Mouse (Mus musculus): ENCODE results near the gene Platr17. TPM values are rescaled to one million over a fixed set of nuclear protein-coding genes. Genes with fewer than 3 reads are reported as not detected.
"Not testable (repeated sequence)": the region's sequence is repeated elsewhere in the genome, so short reads cannot be mapped to it uniquely, and the experiment has no call there.

Platr17 gene
- polyA plus RNA-seq, 1 experiment from 2014 or later: 0.23 TPM

GRCm38 (mm10) chr17:33889941-33890532, 14.9 kb upstream of the Platr17 start:
- Histone ChIP-seq H3K27ac (ENCODE audit: low read depth) (peak overlapping the region; percentile 47; the same call in 1 of the 2 replicates), H3K4me3 (ENCODE audit: low read depth, low read length) (peak overlapping the region; percentile 52), H3K36me3 (ENCODE audit: control insufficient read depth, insufficient read depth, low read length) (peaks cover 12% of the 10 kb centered on the region), H3K4me2 (ENCODE audit: low read length) (peak overlapping the region; percentile 56), H3K9ac (ENCODE audit: low read length) (peak overlapping the region; percentile 58)
- H3K4me1 ChIP-seq (replicated peaks; ENCODE audit: control insufficient read depth, insufficient read depth, low read length); H3K9me3 ChIP-seq (ENCODE audit: control insufficient read depth, low read length); ATAC-seq (replicated peaks; ENCODE audit: low FRiP score, low TSS enrichment, low read depth); H3K27me3 ChIP-seq (replicated peaks; ENCODE audit: control insufficient read depth, insufficient read depth, low read length): not testable (repeated sequence)
- DNase-seq (ENCODE audit: low spot score): peak; percentile 55
- WGBS: under 1% methylated on average over 44 of the region's 44 CpGs

GRCm38 (mm10) chr17:33890533-33891059, 14.3 kb upstream of the Platr17 start, which contains the start of gene Kifc1:
Gene Kifc1, minus strand, starts transcription at chr17:33890661.
- H3K9me3 ChIP-seq (ENCODE audit: control insufficient read depth, low read length): no peaks in the 10 kb centered on the region
- peak; percentile 98 for ATAC-seq (replicated peaks; ENCODE audit: low FRiP score, low TSS enrichment, low read depth)
- under 1% methylated on average over 49 of the region's 49 CpGs for WGBS
- peaks cover 8% of the 10 kb centered on the region for H3K36me3 ChIP-seq (ENCODE audit: control insufficient read depth, insufficient read depth, low read length)
- H3K27ac ChIP-seq (ENCODE audit: low read depth): peak within 1 kb of the TSS; percentile 47; the same call in 1 of the 2 replicates
- no peaks in the 10 kb centered on the region for H3K27me3 ChIP-seq (replicated peaks; ENCODE audit: control insufficient read depth, insufficient read depth, low read length)
- peak within 1 kb of the TSS; percentile 58 for H3K9ac ChIP-seq (ENCODE audit: low read length)
- H3K4me3 ChIP-seq (ENCODE audit: low read depth, low read length): peak within 1 kb of the TSS; percentile 52
- peaks cover 9% of the 10 kb centered on the region for H3K4me1 ChIP-seq (replicated peaks; ENCODE audit: control insufficient read depth, insufficient read depth, low read length)
- DNase-seq (ENCODE audit: low spot score): peak; percentile 99
- peak within 1 kb of the TSS; percentile 56 for H3K4me2 ChIP-seq (ENCODE audit: low read length)

GRCm38 (mm10) chr17:33891357-33891756, 13.6 kb upstream of the Platr17 start:
- Histone ChIP-seq H3K4me1 (replicated peaks; ENCODE audit: control insufficient read depth, insufficient read depth, low read length) (peaks cover 9% of the 10 kb centered on the region), H3K36me3 (ENCODE audit: control insufficient read depth, insufficient read depth, low read length) (peaks cover under 1% of the 10 kb centered on the region), H3K27me3 (replicated peaks; ENCODE audit: control insufficient read depth, insufficient read depth, low read length) (no peaks in the 10 kb centered on the region), H3K27ac (ENCODE audit: low read depth) (no peak overlapping the region), H3K9me3 (ENCODE audit: control insufficient read depth, low read length) (no peaks in the 10 kb centered on the region), H3K4me3 (ENCODE audit: low read depth, low read length) (no peak overlapping the region), H3K9ac (ENCODE audit: low read length) (no peak overlapping the region), H3K4me2 (ENCODE audit: low read length) (no peak overlapping the region)
- ATAC-seq (replicated peaks; ENCODE audit: low FRiP score, low TSS enrichment, low read depth) (no peak), DNase-seq (ENCODE audit: low spot score) (no peak)
- WGBS: 72% methylated on average over 2 of the region's 2 CpGs

- ATAC-seq (replicated peaks; ENCODE audit: low FRiP score, low TSS enrichment, low read depth); DNase-seq (ENCODE audit: low spot score); H3K9ac ChIP-seq (ENCODE audit: low read length); H3K9me3 ChIP-seq (ENCODE audit: control insufficient read depth, low read length); H3K4me2 ChIP-seq (ENCODE audit: low read length); H3K27me3 ChIP-seq (replicated peaks; ENCODE audit: control insufficient read depth, insufficient read depth, low read length); H3K4me1 ChIP-seq (replicated peaks; ENCODE audit: control insufficient read depth, insufficient read depth, low read length); H3K27ac ChIP-seq (ENCODE audit: low read depth); H3K36me3 ChIP-seq (ENCODE audit: control insufficient read depth, insufficient read depth, low read length); H3K4me3 ChIP-seq (ENCODE audit: low read depth, low read length): not testable (repeated sequence)
- 70% methylated on average over 6 of the region's 6 CpGs for WGBS
Observed at GRCm38 (mm10) chr17:33891892-33892291, 13.0 kb upstream of the Platr17 start.

GRCm38 (mm10) chr17:33892429-33892828, 12.5 kb upstream of the Platr17 start:
- H3K4me3 ChIP-seq (ENCODE audit: low read depth, low read length): no peak overlapping the region
- H3K36me3 ChIP-seq (ENCODE audit: control insufficient read depth, insufficient read depth, low read length): no peaks in the 10 kb centered on the region
- ATAC-seq (replicated peaks; ENCODE audit: low FRiP score, low TSS enrichment, low read depth) (no peak), DNase-seq (ENCODE audit: low spot score) (no peak)
- H3K4me2 ChIP-seq (ENCODE audit: low read length): no peak overlapping the region
- WGBS: 20% methylated on average over 7 of the region's 7 CpGs
- no peak overlapping the region for H3K9ac ChIP-seq (ENCODE audit: low read length)
- no peaks in the 10 kb centered on the region for H3K9me3 ChIP-seq (ENCODE audit: control insufficient read depth, low read length)
- H3K27ac ChIP-seq (ENCODE audit: low read depth): no peak overlapping the region
- no peaks in the 10 kb centered on the region for H3K27me3 ChIP-seq (replicated peaks; ENCODE audit: control insufficient read depth, insufficient read depth, low read length)
- peaks cover 9% of the 10 kb centered on the region for H3K4me1 ChIP-seq (replicated peaks; ENCODE audit: control insufficient read depth, insufficient read depth, low read length)

GRCm38 (mm10) chr17:33893011-33893410, 11.9 kb upstream of the Platr17 start:
- not testable (repeated sequence) for H3K9me3 ChIP-seq (ENCODE audit: control insufficient read depth, low read length); H3K27me3 ChIP-seq (replicated peaks; ENCODE audit: control insufficient read depth, insufficient read depth, low read length); H3K27ac ChIP-seq (ENCODE audit: low read depth); H3K9ac ChIP-seq (ENCODE audit: low read length); H3K4me1 ChIP-seq (replicated peaks; ENCODE audit: control insufficient read depth, insufficient read depth, low read length); H3K36me3 ChIP-seq (ENCODE audit: control insufficient read depth, insufficient read depth, low read length); DNase-seq (ENCODE audit: low spot score); H3K4me2 ChIP-seq (ENCODE audit: low read length); ATAC-seq (replicated peaks; ENCODE audit: low FRiP score, low TSS enrichment, low read depth); H3K4me3 ChIP-seq (ENCODE audit: low read depth, low read length)
- 59% methylated on average over 4 of the region's 4 CpGs for WGBS

- H3K4me1 ChIP-seq (replicated peaks; ENCODE audit: control insufficient read depth, insufficient read depth, low read length): no peaks in the 10 kb centered on the region
- 36% methylated on average over 6 of the region's 6 CpGs for WGBS
- no peak for DNase-seq (ENCODE audit: low spot score)
Observed at GRCm38 (mm10) chr17:33897114-33897794, 7.7 kb upstream of the Platr17 start.

GRCm38 (mm10) chr17:33898193-33898592, 6.7 kb upstream of the Platr17 start:
- H3K27me3 ChIP-seq (replicated peaks; ENCODE audit: control insufficient read depth, insufficient read depth, low read length); H3K9me3 ChIP-seq (ENCODE audit: control insufficient read depth, low read length); H3K9ac ChIP-seq (ENCODE audit: low read length); H3K4me2 ChIP-seq (ENCODE audit: low read length); H3K4me3 ChIP-seq (ENCODE audit: low read depth, low read length); DNase-seq (ENCODE audit: low spot score); H3K36me3 ChIP-seq (ENCODE audit: control insufficient read depth, insufficient read depth, low read length); H3K27ac ChIP-seq (ENCODE audit: low read depth); ATAC-seq (replicated peaks; ENCODE audit: low FRiP score, low TSS enrichment, low read depth); H3K4me1 ChIP-seq (replicated peaks; ENCODE audit: control insufficient read depth, insufficient read depth, low read length): not testable (repeated sequence)
- WGBS: 83% methylated on average over 3 of the region's 4 CpGs

More at GRCm38 (mm10) chr17:33897114-33897794, 7.7 kb upstream of the Platr17 start:
- no peaks in the 10 kb centered on the region for H3K36me3 ChIP-seq (ENCODE audit: control insufficient read depth, insufficient read depth, low read length)
- H3K9ac ChIP-seq (ENCODE audit: low read length): no peak overlapping the region
- no peaks in the 10 kb centered on the region for H3K27me3 ChIP-seq (replicated peaks; ENCODE audit: control insufficient read depth, insufficient read depth, low read length)
- no peak overlapping the region for H3K27ac ChIP-seq (ENCODE audit: low read depth)
- H3K4me3 ChIP-seq (ENCODE audit: low read depth, low read length): no peak overlapping the region
- no peak for ATAC-seq (replicated peaks; ENCODE audit: low FRiP score, low TSS enrichment, low read depth)
- no peaks in the 10 kb centered on the region for H3K9me3 ChIP-seq (ENCODE audit: control insufficient read depth, low read length)
- H3K4me2 ChIP-seq (ENCODE audit: low read length): no peak overlapping the region
